ENCODE assay signal across 7 mouse cellular contexts in the genomic region with DNA sequence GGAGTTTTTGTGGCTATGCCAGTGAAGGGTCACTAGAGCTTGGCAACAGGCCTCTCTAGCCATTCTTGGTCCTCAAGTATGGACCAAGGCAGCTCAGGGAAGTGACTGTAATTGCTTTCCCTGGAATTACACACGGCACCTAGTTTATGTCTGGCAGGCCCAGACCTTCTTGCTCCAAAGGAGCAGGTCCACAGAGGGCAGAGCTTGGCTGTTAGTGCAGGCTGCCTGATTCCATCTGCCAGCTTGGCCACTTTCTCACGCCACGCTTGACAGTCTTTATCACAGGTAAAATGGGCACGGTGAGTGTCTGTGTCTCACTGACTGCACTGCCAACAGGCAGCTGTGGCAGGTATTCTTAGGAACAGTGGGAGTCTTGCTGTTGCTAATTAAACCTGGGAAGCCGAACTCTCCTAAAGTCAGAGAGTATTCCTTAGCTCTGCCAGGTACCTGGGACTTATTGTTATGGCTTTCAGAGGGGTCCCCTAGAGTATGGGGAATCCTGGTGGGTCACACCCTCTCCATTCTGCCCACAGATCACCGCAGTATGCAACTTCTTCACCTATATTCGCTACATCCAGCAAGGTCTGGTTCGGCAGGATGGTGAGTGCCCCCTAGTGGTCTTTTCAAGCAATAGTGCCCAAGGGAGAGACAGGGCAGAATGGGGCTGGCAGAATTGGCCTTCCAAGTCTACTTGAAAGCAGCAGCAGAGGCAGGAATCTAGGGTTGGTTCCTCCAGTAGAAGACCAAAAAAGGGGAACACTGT. TPM values are rescaled to one million over a fixed set of nuclear protein-coding genes. Genes with fewer than 3 reads are reported as not detected.
DNase-seq lines count a peak whose midpoint lies in the region; ATAC-seq and TF ChIP-seq lines count a peak whose summit lies in the region.

No protein-coding gene starts in this region.

- no peak overlapping the region for H3K9ac ChIP-seq in ES-E14 (ENCODE audit: insufficient read depth, low read depth, low read length, poor library complexity, severe bottlenecking)
- H3K9ac ChIP-seq in embryonic facial prominence, embryonic 13.5 days = peak overlapping the region; percentile 4; the same call in 1 of the 2 replicates
- H3K9ac ChIP-seq in hindbrain, embryonic 12.5 days = no peak overlapping the region

- no peak overlapping the region for H3K27ac ChIP-seq in ES-E14 (ENCODE audit: insufficient read depth, low read depth, low read length, poor library complexity, severe bottlenecking)
- no peak overlapping the region for H3K27ac ChIP-seq in embryonic facial prominence, embryonic 13.5 days
- no peak overlapping the region for H3K27ac ChIP-seq in hindbrain, embryonic 12.5 days

- 41% methylated on average over 8 of the region's 8 CpGs for WGBS in embryonic facial prominence, embryonic 13.5 days
- 35% methylated on average over 8 of the region's 8 CpGs for WGBS in hindbrain, embryonic 12.5 days

- H3K27me3 ChIP-seq in embryonic facial prominence, embryonic 13.5 days = no peaks in the 10 kb centered on the region
- no peaks in the 10 kb centered on the region for H3K27me3 ChIP-seq in hindbrain, embryonic 12.5 days

- no peaks in the 10 kb centered on the region for H3K9me3 ChIP-seq in ES-E14 (ENCODE audit: control insufficient read depth, insufficient read depth, low read depth, low read length)
- H3K9me3 ChIP-seq in embryonic facial prominence, embryonic 13.5 days = no peaks in the 10 kb centered on the region
- no peaks in the 10 kb centered on the region for H3K9me3 ChIP-seq in hindbrain, embryonic 12.5 days (replicated peaks)

- no peak overlapping the region for H3K4me3 ChIP-seq in ES-E14 (ENCODE audit: insufficient read depth in 1 of 2, low read depth in 1 of 2, low read length in 2 of 2, poor library complexity in 1 of 2, severe bottlenecking in 1 of 2)
- no peak overlapping the region for H3K4me3 ChIP-seq in embryonic facial prominence, embryonic 13.5 days
- H3K4me3 ChIP-seq in hindbrain, embryonic 12.5 days = no peak overlapping the region

- no peaks in the 10 kb centered on the region for H3K4me1 ChIP-seq in ES-E14 (ENCODE audit: control insufficient read depth in 2 of 2, insufficient read depth in 2 of 2, low read length in 2 of 2, poor library complexity in 1 of 2)
- H3K4me1 ChIP-seq in embryonic facial prominence, embryonic 13.5 days = peaks cover 7% of the 10 kb centered on the region
- no peaks in the 10 kb centered on the region for H3K4me1 ChIP-seq in hindbrain, embryonic 12.5 days

- intact Hi-C loops in left cerebral cortex, postnatal 14 days (cut with DNase I) = no loop called here

- no peak for DNase-seq in ES-E14 (ENCODE audit: low read depth, low spot score)
- peak; percentile 81 for DNase-seq in adrenal gland, postnatal 14 days
- peak; percentile 69 to 70 for DNase-seq in left cerebral cortex, postnatal 14 days (ENCODE audit: low spot score in 2 of 2)
- DNase-seq in right cerebral cortex, postnatal 4 days = peak; percentile 43

- in situ Hi-C loops in ES-E14 (cut with MboI; ENCODE audit: low sequenced_read_pairs in 2 of 2, unreplicated experiment in 2 of 2) = loop anchor here in 1 of 2 experiments (5.0 kb wide), 1 partner anchor 111 kb away; no protein-coding TSS in a partner anchor

- ATAC-seq in embryonic facial prominence, embryonic 13.5 days (ENCODE audit: insufficient number of reproducible peaks, insufficient read depth, low FRiP score, low TSS enrichment, low read depth) = no peak
- peak; percentile 43; the same call in 1 of the 2 replicates for ATAC-seq in hindbrain, embryonic 12.5 days (ENCODE audit: low FRiP score)
- peak; percentile 74 for ATAC-seq in megakaryocyte progenitor cell, adult 5-6 weeks (replicated peaks; ENCODE audit: poor library complexity)

- H3K36me3 ChIP-seq in ES-E14 (ENCODE audit: control insufficient read depth, insufficient read depth, low read length, poor library complexity, severe bottlenecking) = no peaks in the 10 kb centered on the region
- peaks cover 52% of the 10 kb centered on the region for H3K36me3 ChIP-seq in embryonic facial prominence, embryonic 13.5 days
- peaks cover 4% of the 10 kb centered on the region; the same call in 1 of the 2 replicates for H3K36me3 ChIP-seq in hindbrain, embryonic 12.5 days

- no peak overlapping the region for H3K4me2 ChIP-seq in embryonic facial prominence, embryonic 13.5 days
- H3K4me2 ChIP-seq in hindbrain, embryonic 12.5 days (replicated peaks) = no peak overlapping the region

TF ChIP-seq in ES-E14, 5 proteins besides CTCF, POLR2A, EP300 and RAD21:
- peak; percentile 10; the same call in 1 of the 2 replicates for TF ChIP-seq ZC3H11A (IDR thresholded peaks at IDR 0.05; ENCODE audit: borderline replicate concordance, low read depth, low read length)
- no peak for TF ChIP-seq MAFK (IDR thresholded peaks at IDR 0.05; ENCODE audit: insufficient read depth, low read depth, low read length)
TF ChIP-seq in ES-E14: peak in this region for 1.

RNA-seq across cellular contexts. Expression of gene Fads3, which starts 8.0 kb away (rescaled TPM):
- total RNA-seq in ES-E14 (2012; rRNA removed) = 4.0 and 7.2 TPM in 2 replicates
- 11.3 and 14.0 TPM in 2 replicates for total RNA-seq in adrenal gland, postnatal 14 days (2021)
- polyA plus RNA-seq in embryonic facial prominence, embryonic 13.5 days (2015; fragmentation: Nextera tagmentation; extraction: Ambion mirVana) = 8.6 and 10.0 TPM in 2 replicates
- polyA plus RNA-seq in hindbrain, embryonic 12.5 days (2016; fragmentation: Nextera tagmentation; extraction: Ambion mirVana) = 13.1 and 16.6 TPM in 2 replicates
- total RNA-seq in left cerebral cortex, postnatal 14 days (2021) = 10 to 100 TPM; 35.0 to 36.6 TPM
- total RNA-seq in megakaryocyte progenitor cell, adult 5-6 weeks (2015) = 1.4 and 2.1 TPM in 2 replicates
- total RNA-seq in megakaryocyte progenitor cell, adult 5-6 weeks (2017) = 2.1 and 2.8 TPM in 2 replicates

RNA-seq across cellular contexts. Expression of gene Rab3il1, which starts 31.9 kb away (rescaled TPM):
- total RNA-seq in ES-E14 (2012; rRNA removed) = 3.8 and 4.0 TPM in 2 replicates
- total RNA-seq in adrenal gland, postnatal 14 days (2021) = 9.7 and 10.1 TPM in 2 replicates
- polyA plus RNA-seq in embryonic facial prominence, embryonic 13.5 days (2015; fragmentation: Nextera tagmentation; extraction: Ambion mirVana) = 42.0 and 43.3 TPM in 2 replicates
- 35.4 and 40.0 TPM in 2 replicates for polyA plus RNA-seq in hindbrain, embryonic 12.5 days (2016; fragmentation: Nextera tagmentation; extraction: Ambion mirVana)
- total RNA-seq in left cerebral cortex, postnatal 14 days (2021) = 10 to 100 TPM in 1 of 2 experiments, 1 to 10 TPM in 1; 8.9 to 10.4 TPM
- total RNA-seq in megakaryocyte progenitor cell, adult 5-6 weeks (2015) = 3.0 and 4.6 TPM in 2 replicates
- 3.4 and 3.9 TPM in 2 replicates for total RNA-seq in megakaryocyte progenitor cell, adult 5-6 weeks (2017)

RNA-seq across cellular contexts. Expression of gene Best1, which starts 32.0 kb away (rescaled TPM):
- total RNA-seq in ES-E14 (2012; rRNA removed) = 0.62 and 0.95 TPM in 2 replicates
- 0.19 TPM in 1 of 2 replicates, not detected in the other for total RNA-seq in adrenal gland, postnatal 14 days (2021)
- 0.73 and 0.98 TPM in 2 replicates for polyA plus RNA-seq in embryonic facial prominence, embryonic 13.5 days (2015; fragmentation: Nextera tagmentation; extraction: Ambion mirVana)
- 0.94 and 1.1 TPM in 2 replicates for polyA plus RNA-seq in hindbrain, embryonic 12.5 days (2016; fragmentation: Nextera tagmentation; extraction: Ambion mirVana)
- total RNA-seq in left cerebral cortex, postnatal 14 days (2021) = 1 to 10 TPM; 1.1 to 2.1 TPM
- total RNA-seq in megakaryocyte progenitor cell, adult 5-6 weeks (2015) = 0.15 and 1.1 TPM in 2 replicates
- total RNA-seq in megakaryocyte progenitor cell, adult 5-6 weeks (2017) = not detected in 2 replicates

RNA-seq across cellular contexts. Expression of gene Fth1, which starts 53.0 kb away (rescaled TPM):
- 413 and 478 TPM in 2 replicates for total RNA-seq in ES-E14 (2012; rRNA removed)
- total RNA-seq in adrenal gland, postnatal 14 days (2021) = 2,322 and 2,352 TPM in 2 replicates
- polyA plus RNA-seq in embryonic facial prominence, embryonic 13.5 days (2015; fragmentation: Nextera tagmentation; extraction: Ambion mirVana) = 1,553 and 1,793 TPM in 2 replicates
- 1,445 and 1,581 TPM in 2 replicates for polyA plus RNA-seq in hindbrain, embryonic 12.5 days (2016; fragmentation: Nextera tagmentation; extraction: Ambion mirVana)
- 1,000 to 10,000 TPM; 1,766 to 1,778 TPM for total RNA-seq in left cerebral cortex, postnatal 14 days (2021)
- 1,115 and 1,144 TPM in 2 replicates for total RNA-seq in megakaryocyte progenitor cell, adult 5-6 weeks (2015)
- total RNA-seq in megakaryocyte progenitor cell, adult 5-6 weeks (2017) = 325 and 354 TPM in 2 replicates
